Mouse (Mus musculus): ENCODE results near the gene Fmnl3. TPM values are rescaled to one million over a fixed set of nuclear protein-coding genes. Genes with fewer than 3 reads are reported as not detected.
A peak's percentile ranks its signal among the peaks of the same experiment; 100 is the strongest.

The Fmnl3 gene
- polyA plus RNA-seq (2015; fragmentation: Nextera tagmentation; extraction: Ambion mirVana), result 16.3 and 17.3 TPM in 2 replicates

DNA sequence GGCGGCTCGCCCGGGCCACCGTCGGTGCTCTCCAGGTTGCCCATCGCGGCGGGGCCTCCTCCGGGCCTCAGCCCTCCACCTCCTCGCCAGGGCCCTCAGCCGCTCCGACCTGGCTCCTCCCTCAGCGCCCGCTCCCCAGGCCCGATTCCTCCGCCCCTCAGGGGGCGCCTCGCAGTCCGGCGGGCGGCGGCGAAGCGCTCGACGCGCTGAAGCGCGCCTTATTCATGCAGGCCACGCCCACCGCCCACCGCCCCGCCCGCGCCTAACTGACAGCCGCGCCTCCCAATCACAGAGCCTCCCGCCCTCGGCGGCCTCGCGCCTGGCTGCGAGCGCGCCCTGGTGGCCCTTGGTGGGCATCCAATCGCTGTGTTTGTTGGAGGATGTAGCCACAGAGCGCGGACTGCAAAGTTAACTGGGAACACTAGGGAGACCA is at the start of gene Fmnl3:
Fmnl3 (minus strand) TSS at position 224 of the 433 bp plus-strand sequence.
- Histone ChIP-seq H3K9ac (peak within 1 kb of the TSS; percentile 86), H3K36me3 (no peaks in the 10 kb centered on the region), H3K4me3 (replicated peaks) (peak within 1 kb of the TSS; percentile 85), H3K27me3 (replicated peaks) (no peaks in the 10 kb centered on the region), H3K4me1 (replicated peaks) (peaks cover 19% of the 10 kb centered on the region), H3K9me3 (no peaks in the 10 kb centered on the region), H3K4me2 (replicated peaks) (peak within 1 kb of the TSS; percentile 91), H3K27ac (peak within 1 kb of the TSS; percentile 90)
- peak; percentile 97 for ATAC-seq
- WGBS, result under 1% methylated on average over 34 of the region's 48 CpGs

DNA sequence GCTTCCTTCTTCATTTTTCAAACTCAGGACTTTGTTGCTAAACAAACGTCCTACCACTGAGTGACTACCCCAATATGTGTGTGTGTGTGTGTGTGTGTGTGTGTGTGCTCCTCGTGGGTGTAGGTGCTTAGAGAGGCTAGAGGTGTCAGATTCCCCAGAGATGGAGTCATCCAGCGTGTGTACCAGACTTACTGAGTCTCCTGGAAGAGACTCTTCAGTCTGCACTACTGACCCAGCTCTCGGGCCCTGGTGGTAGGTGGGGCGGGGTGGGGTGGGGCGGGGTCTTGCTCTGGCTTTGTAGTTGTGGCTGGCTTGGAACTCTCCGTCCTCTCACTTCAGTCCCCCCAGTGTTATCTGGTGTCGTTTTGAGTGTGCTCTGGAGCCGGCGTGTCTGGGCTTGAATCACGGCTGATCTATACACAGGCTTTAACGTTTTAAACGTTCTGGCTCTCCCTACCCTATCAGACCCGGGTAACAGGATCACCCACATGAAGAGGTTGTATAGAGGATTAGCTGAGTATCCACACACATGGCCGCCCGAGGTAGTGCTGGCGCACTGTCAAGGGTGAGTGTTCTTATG is 47.5 kb upstream of the Fmnl3 start:
- H3K9me3 ChIP-seq, result no peaks in the 10 kb centered on the region
- WGBS, result 24% methylated on average over 17 of the region's 17 CpGs
- no peak for ATAC-seq
- H3K4me1 ChIP-seq (replicated peaks), result 0 out of 2 replicates have a peak, but pooled peaks cover 12% of the 10 kb centered on the region
- H3K36me3 ChIP-seq, result 0 out of 2 replicates have a peak, but pooled peaks cover 2% of the 10 kb centered on the region
- H3K4me2 ChIP-seq (replicated peaks), result no peak overlapping the region
- no peak overlapping the region for H3K9ac ChIP-seq
- H3K4me3 ChIP-seq (replicated peaks), result no peak overlapping the region
- H3K27me3 ChIP-seq (replicated peaks), result no peaks in the 10 kb centered on the region
- H3K27ac ChIP-seq, result no peak overlapping the region

DNA sequence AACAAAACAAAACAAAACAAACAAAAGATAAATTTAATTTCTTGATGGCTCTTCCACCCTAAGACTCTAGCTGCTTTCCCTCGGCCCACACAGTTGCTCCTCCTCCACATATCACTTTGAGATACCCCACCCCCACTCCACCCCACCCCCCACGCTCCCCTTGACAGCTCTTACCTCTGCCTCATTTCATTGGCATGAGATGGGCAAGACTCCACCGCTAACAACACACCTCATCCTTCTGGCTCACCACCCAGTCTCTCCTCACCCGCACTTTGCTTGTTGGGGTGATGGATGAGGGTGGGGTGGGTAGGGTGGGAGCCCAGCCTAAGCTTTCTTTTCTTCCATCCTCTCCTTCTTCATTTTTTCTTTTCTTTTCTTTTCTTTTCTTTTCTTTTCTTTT is 46.7 kb upstream of the Fmnl3 start:
- Histone ChIP-seq H3K27ac (no peak overlapping the region), H3K27me3 (replicated peaks) (no peaks in the 10 kb centered on the region), H3K4me3 (replicated peaks) (no peak overlapping the region), H3K4me1 (replicated peaks) (0 out of 2 replicates have a peak, but pooled peaks cover 12% of the 10 kb centered on the region), H3K36me3 (no peaks in the 10 kb centered on the region), H3K9ac (no peak overlapping the region), H3K4me2 (replicated peaks) (no peak overlapping the region), H3K9me3 (no peaks in the 10 kb centered on the region)
- 39% methylated on average over 4 of the region's 4 CpGs for WGBS
- ATAC-seq, result no peak

DNA sequence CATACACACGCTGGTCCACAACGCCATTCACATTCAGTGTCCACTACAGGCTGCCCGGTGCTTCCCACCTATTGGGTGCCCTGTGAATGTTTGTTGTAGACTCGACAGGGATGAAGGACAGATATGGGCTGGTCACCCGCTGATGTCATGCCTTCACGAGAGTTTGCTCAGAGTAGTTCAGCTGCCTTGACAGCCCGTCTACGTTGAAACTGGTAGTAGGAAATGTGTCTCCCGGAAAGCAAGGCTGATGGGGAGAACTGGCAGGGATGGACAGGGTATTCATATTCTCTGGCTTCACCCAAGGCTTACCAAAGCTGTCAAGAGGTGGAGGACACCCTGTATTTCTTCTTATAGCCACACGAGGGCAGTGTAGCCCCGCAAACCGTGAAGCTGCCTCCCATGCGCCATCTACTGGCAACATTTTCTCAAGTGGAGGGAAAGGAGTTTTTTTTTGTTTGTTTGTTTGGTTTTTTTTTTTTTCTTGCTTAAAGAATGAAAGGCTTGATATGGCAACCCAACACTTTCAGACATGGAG is 46.1 kb upstream of the Fmnl3 start:
- 15% methylated on average over 13 of the region's 13 CpGs for WGBS
- H3K36me3 ChIP-seq, result no peaks in the 10 kb centered on the region
- no peak overlapping the region for H3K27ac ChIP-seq
- no peak overlapping the region for H3K9ac ChIP-seq
- 0 out of 2 replicates have a peak overlapping the region, but pooled peaks have one; percentile 20 for H3K4me2 ChIP-seq (replicated peaks)
- 0 out of 2 replicates have a peak, but pooled peaks cover 8% of the 10 kb centered on the region for H3K4me1 ChIP-seq (replicated peaks)
- H3K27me3 ChIP-seq (replicated peaks), result no peaks in the 10 kb centered on the region
- no peaks in the 10 kb centered on the region for H3K9me3 ChIP-seq
- H3K4me3 ChIP-seq (replicated peaks), result no peak overlapping the region
- ATAC-seq, result no peak

DNA sequence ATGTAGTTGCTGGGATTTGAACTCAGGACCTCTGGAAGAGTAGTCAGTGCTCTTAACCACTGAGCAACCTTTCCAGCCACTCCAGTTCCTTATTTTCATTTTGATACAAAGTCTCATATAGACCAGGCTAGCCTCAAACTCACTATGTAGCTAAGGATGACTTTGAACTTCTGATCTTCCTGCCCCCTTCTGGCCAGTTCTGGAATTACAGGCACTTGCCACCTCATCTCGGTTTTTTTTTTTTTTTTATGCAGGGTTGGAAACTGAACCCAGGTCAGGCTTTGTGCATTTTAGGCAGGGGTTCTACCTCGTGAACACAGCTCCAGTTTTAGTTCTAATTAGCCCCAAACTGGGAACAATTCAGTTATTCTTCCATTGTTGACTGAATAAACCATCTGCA is 45.5 kb upstream of the Fmnl3 start:
- ATAC-seq, result no peak
- Histone ChIP-seq H3K36me3 (no peaks in the 10 kb centered on the region), H3K27me3 (replicated peaks) (no peaks in the 10 kb centered on the region), H3K4me2 (replicated peaks) (no peak overlapping the region), H3K4me3 (replicated peaks) (no peak overlapping the region), H3K9me3 (no peaks in the 10 kb centered on the region), H3K4me1 (replicated peaks) (0 out of 2 replicates have a peak, but pooled peaks cover 7% of the 10 kb centered on the region), H3K27ac (no peak overlapping the region), H3K9ac (no peak overlapping the region)
- WGBS, result 32% methylated on average over 2 of the region's 2 CpGs

DNA sequence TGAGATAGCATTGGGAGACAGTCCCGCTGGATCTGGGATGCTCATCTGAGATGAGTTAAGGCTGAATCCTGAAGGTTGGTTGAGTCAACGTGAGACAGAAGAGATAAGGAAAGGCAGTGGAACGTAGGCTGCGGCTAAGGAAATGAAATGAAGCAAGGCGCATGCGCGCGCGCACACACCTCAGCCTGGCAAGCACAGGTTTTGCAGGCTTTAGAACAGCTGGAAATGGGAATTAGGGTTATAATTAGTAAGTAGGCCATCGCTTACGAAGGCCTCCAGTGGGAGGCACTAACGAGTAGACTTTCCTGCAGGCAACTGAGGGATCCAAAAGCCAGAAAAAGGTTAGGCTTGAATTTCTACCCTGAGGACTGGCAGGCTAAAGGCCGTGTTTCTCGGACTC is 41.5 kb upstream of the Fmnl3 start:
- no peaks in the 10 kb centered on the region for H3K27me3 ChIP-seq (replicated peaks)
- H3K36me3 ChIP-seq, result peaks cover 30% of the 10 kb centered on the region
- no peak overlapping the region for H3K4me2 ChIP-seq (replicated peaks)
- no peak overlapping the region for H3K27ac ChIP-seq
- no peak overlapping the region for H3K4me3 ChIP-seq (replicated peaks)
- H3K9ac ChIP-seq, result no peak overlapping the region
- 59% methylated on average over 14 of the region's 14 CpGs for WGBS
- ATAC-seq, result no peak
- H3K4me1 ChIP-seq (replicated peaks), result 0 out of 2 replicates have a peak, but pooled peaks cover 4% of the 10 kb centered on the region
- no peaks in the 10 kb centered on the region for H3K9me3 ChIP-seq

DNA sequence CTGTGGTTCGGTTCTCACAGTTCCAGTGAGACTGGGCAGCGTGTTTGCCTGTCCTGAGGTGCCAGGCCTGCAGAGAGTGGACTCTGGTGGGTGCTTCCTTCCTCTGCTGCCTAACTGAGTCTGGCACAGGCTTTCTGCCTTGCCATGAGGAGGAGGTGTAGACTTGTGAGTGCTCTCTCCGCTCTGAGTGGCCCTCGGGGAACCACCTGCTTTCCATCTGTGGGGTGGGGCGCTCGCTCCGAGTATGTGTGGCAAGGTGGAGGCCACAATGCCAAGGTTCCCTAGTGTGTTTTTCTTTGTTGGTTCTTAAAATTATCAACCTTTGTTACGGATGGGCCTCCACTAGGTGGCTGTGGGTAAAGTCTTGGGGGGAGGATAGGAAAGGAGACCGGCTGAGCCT is 38.6 kb upstream of the Fmnl3 start:
- H3K4me2 ChIP-seq (replicated peaks), result no peak overlapping the region
- no peak overlapping the region for H3K9ac ChIP-seq
- no peaks in the 10 kb centered on the region for H3K9me3 ChIP-seq
- peaks cover 57% of the 10 kb centered on the region for H3K36me3 ChIP-seq
- H3K27me3 ChIP-seq (replicated peaks), result no peaks in the 10 kb centered on the region
- 0 out of 2 replicates have a peak, but pooled peaks cover 3% of the 10 kb centered on the region for H3K4me1 ChIP-seq (replicated peaks)
- WGBS, result 91% methylated on average over 9 of the region's 9 CpGs
- no peak overlapping the region for H3K4me3 ChIP-seq (replicated peaks)
- no peak for ATAC-seq
- no peak overlapping the region for H3K27ac ChIP-seq

DNA sequence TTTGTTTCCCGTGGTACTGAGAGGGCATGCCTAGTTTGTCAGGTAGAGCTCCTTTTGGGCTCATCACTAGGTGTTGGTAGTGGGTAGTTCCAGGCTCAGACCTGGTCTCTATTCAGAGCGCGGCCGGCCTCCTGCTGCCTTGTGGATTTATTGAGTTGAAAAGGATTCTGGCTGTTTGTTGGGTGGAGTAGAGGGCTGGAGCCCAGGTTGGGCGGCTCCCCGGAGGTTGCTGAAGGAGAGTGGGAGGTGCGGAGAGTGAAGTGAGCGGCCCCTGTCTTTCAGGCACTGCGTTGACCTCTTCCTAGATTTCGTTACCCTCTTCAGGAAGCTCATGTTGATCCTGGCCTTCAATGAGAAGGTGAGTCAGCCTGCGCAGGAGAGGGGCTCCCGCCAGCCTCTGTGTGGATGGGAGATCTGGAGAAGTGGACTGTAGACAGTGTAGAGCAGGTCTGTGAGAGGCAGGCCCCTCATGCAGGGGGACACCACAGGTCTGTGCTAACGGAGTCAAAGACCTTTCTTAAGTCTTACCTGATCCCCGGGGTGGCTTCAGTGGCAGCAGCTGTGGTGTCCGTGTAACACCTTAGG is 36.8 kb upstream of the Fmnl3 start:
- no peaks in the 10 kb centered on the region for H3K27me3 ChIP-seq (replicated peaks)
- 0 out of 2 replicates have a peak, but pooled peaks cover 3% of the 10 kb centered on the region for H3K4me1 ChIP-seq (replicated peaks)
- H3K36me3 ChIP-seq, result peaks cover 63% of the 10 kb centered on the region
- ATAC-seq, result no peak
- H3K4me2 ChIP-seq (replicated peaks), result no peak overlapping the region
- no peaks in the 10 kb centered on the region for H3K9me3 ChIP-seq
- H3K4me3 ChIP-seq (replicated peaks), result no peak overlapping the region
- no peak overlapping the region for H3K27ac ChIP-seq
- WGBS, result 90% methylated on average over 15 of the region's 15 CpGs
- H3K9ac ChIP-seq, result no peak overlapping the region

DNA sequence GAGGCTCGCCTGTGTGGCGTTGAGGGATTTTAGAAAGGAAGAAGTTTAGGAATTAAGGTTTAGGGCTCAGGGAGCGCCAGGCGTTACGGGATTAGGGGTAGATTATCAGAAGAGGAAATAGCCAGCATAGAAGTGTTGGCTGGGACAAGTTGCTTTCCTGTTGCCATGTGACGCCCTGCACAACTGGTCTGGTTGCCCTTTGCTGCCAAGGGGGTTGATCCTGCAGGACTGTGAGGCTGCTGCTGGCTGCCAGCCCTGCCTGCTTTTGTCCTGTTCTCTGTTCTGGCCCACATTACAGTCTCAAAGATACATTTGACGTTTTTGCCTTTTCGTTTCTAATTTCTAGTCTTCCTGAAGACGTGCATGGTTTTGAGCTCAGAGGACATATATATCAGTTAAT is 34.9 kb upstream of the Fmnl3 start:
- H3K27ac ChIP-seq, result no peak overlapping the region
- no peaks in the 10 kb centered on the region for H3K9me3 ChIP-seq
- H3K4me2 ChIP-seq (replicated peaks), result no peak overlapping the region
- H3K4me3 ChIP-seq (replicated peaks), result no peak overlapping the region
- H3K27me3 ChIP-seq (replicated peaks), result no peaks in the 10 kb centered on the region
- H3K4me1 ChIP-seq (replicated peaks), result peaks cover 3% of the 10 kb centered on the region; the same call in 1 of the 2 replicates
- 86% methylated on average over 9 of the region's 9 CpGs for WGBS
- peaks cover 61% of the 10 kb centered on the region for H3K36me3 ChIP-seq
- no peak overlapping the region for H3K9ac ChIP-seq
- ATAC-seq, result no peak

DNA sequence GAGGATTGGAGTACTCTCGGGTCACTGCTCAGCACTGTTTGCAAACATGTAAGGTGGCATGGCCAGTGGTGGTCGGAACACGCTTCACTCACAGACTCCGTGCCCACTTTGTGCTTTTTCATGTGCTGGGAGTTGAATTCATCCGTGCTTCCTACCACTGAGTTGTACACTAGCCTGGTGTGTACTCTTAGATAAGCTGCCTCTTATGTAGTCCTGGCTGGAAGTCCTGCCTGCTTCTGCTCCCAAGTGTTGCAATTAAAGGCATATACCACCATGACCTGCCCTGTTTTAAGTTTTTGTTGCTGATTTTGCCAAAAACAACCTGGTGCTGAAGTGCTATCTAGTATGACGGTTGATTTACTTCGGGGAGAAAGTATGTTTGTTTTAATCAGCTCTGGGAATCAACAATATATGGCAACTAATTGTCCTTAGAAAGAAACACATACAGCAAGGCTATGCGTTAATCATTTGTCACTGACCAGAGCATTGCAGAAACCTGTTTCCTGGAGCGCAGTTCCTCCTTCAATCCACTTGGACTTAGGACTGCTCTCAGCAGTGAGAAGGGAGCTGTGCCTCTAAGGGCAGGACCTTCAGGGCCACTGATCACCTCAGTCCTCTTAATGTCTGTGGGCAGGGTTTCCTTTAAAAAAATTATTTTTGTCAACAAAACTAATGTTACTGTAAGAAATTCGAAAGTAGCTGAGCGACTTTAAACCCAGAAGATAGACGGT is 33.0 kb upstream of the Fmnl3 start:
- 75% methylated on average over 12 of the region's 12 CpGs for WGBS
- Histone ChIP-seq H3K4me3 (replicated peaks) (no peak overlapping the region), H3K9me3 (no peaks in the 10 kb centered on the region), H3K4me2 (replicated peaks) (peak overlapping the region; percentile 19; the same call in 1 of the 2 replicates), H3K27me3 (replicated peaks) (no peaks in the 10 kb centered on the region), H3K36me3 (peaks cover 45% of the 10 kb centered on the region), H3K9ac (no peak overlapping the region), H3K4me1 (replicated peaks) (peaks cover 12% of the 10 kb centered on the region), H3K27ac (peak overlapping the region; percentile 67)
- peak; percentile 88 for ATAC-seq

DNA sequence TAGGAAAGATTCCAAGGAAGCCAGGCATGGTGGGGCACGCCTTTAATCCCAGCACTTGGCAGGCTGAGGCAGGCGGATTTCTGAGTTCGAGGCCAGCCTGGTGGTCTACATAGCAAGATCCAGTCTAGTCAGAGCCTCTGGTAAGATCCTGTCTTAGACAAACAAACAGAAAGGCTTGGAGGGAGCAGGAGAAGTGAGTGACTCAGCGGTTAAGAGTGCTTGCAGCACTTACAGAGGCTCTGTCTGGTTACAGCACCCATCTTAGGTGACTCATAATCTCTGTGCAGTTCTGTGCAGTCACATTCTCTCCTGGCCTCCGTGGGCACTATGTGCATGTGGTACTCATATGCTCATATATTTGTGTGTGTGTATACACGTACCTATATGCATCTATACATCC is 30.3 kb upstream of the Fmnl3 start:
- Histone ChIP-seq H3K27ac (0 out of 2 replicates have a peak overlapping the region, but pooled peaks have one; percentile 2), H3K4me1 (replicated peaks) (peaks cover 29% of the 10 kb centered on the region), H3K4me3 (replicated peaks) (no peak overlapping the region), H3K9me3 (no peaks in the 10 kb centered on the region), H3K4me2 (replicated peaks) (no peak overlapping the region), H3K27me3 (replicated peaks) (no peaks in the 10 kb centered on the region), H3K9ac (no peak overlapping the region), H3K36me3 (peaks cover 22% of the 10 kb centered on the region)
- WGBS, result 76% methylated on average over 6 of the region's 6 CpGs
- peak; percentile 34; the same call in 1 of the 2 replicates for ATAC-seq

Data from intestine, embryonic 15.5 days (tissue).